Mouse (Mus musculus): Measurements from ENCODE around the gene Chst12. TPM values are rescaled to one million over a fixed set of nuclear protein-coding genes. Genes with fewer than 3 reads are reported as not detected.
A peak's percentile ranks its signal among the peaks of the same experiment; 100 is the strongest.
"Not testable (repeated sequence)": the region's sequence is repeated elsewhere in the genome, so short reads cannot be mapped to it uniquely, and the experiment has no call there.

The Chst12 gene
- 17.0 and 18.8 TPM in 2 replicates for polyA plus RNA-seq (2015; fragmentation: Nextera tagmentation; extraction: Ambion mirVana)

GRCm38 (mm10) chr5:140505208-140505780, at the start of gene Chst12:
Gene Chst12, plus strand, starts transcription at chr5:140505550.
- peak; percentile 97 for ATAC-seq
- no peaks in the 10 kb centered on the region for H3K9me3 ChIP-seq (ENCODE audit: control insufficient read depth)
- no peaks in the 10 kb centered on the region for H3K36me3 ChIP-seq (ENCODE audit: control insufficient read depth, insufficient read depth)
- WGBS, result 0% methylated on average over 38 of the region's 38 CpGs
- H3K27ac ChIP-seq (ENCODE audit: low read depth, low read length), result peak within 1 kb of the TSS; percentile 60
- no peaks in the 10 kb centered on the region for H3K27me3 ChIP-seq (replicated peaks; ENCODE audit: control insufficient read depth, insufficient read depth, low read length)
- H3K4me1 ChIP-seq (replicated peaks; ENCODE audit: control insufficient read depth, insufficient read depth, low read length), result peaks cover 8% of the 10 kb centered on the region; the same call in 1 of the 2 replicates
- H3K4me3 ChIP-seq (ENCODE audit: low read depth, low read length), result peak within 1 kb of the TSS; percentile 47
- peak; percentile 23; the same call in 1 of the 2 replicates for TF ChIP-seq CTCF (IDR thresholded peaks at IDR 0.05; ENCODE audit: low read depth)
- H3K4me2 ChIP-seq (replicated peaks; ENCODE audit: low read depth), result peak within 1 kb of the TSS; percentile 71
- peak within 1 kb of the TSS; percentile 41; the same call in 1 of the 2 replicates for H3K9ac ChIP-seq (ENCODE audit: low read depth, low read length)

- Histone ChIP-seq H3K4me1 (replicated peaks; ENCODE audit: control insufficient read depth, insufficient read depth, low read length) (no peaks in the 10 kb centered on the region), H3K27me3 (replicated peaks; ENCODE audit: control insufficient read depth, insufficient read depth, low read length) (no peaks in the 10 kb centered on the region), H3K9ac (ENCODE audit: low read depth, low read length) (no peak overlapping the region), H3K4me3 (ENCODE audit: low read depth, low read length) (no peak overlapping the region), H3K36me3 (ENCODE audit: control insufficient read depth, insufficient read depth) (no peaks in the 10 kb centered on the region), H3K4me2 (replicated peaks; ENCODE audit: low read depth) (no peak overlapping the region), H3K9me3 (ENCODE audit: control insufficient read depth) (0 out of 2 replicates have a peak, but pooled peaks cover 9% of the 10 kb centered on the region), H3K27ac (ENCODE audit: low read depth, low read length) (no peak overlapping the region)
- ATAC-seq, result no peak
- no peak for TF ChIP-seq CTCF (IDR thresholded peaks at IDR 0.05; ENCODE audit: low read depth)
- WGBS, result 80% methylated on average over 3 of the region's 3 CpGs
These were observed 43.9 kb upstream of the Chst12 start for GRCm38 (mm10) chr5:140461476-140461875.

- H3K27me3 ChIP-seq (replicated peaks; ENCODE audit: control insufficient read depth, insufficient read depth, low read length); ATAC-seq; H3K9me3 ChIP-seq (ENCODE audit: control insufficient read depth); H3K36me3 ChIP-seq (ENCODE audit: control insufficient read depth, insufficient read depth); H3K4me2 ChIP-seq (replicated peaks; ENCODE audit: low read depth); H3K27ac ChIP-seq (ENCODE audit: low read depth, low read length); H3K9ac ChIP-seq (ENCODE audit: low read depth, low read length); H3K4me3 ChIP-seq (ENCODE audit: low read depth, low read length); H3K4me1 ChIP-seq (replicated peaks; ENCODE audit: control insufficient read depth, insufficient read depth, low read length): not testable (repeated sequence)
- WGBS, result 80% methylated on average over 2 of the region's 2 CpGs
These were observed 42.2 kb upstream of the Chst12 start for GRCm38 (mm10) chr5:140463151-140463550.

GRCm38 (mm10) chr5:140464943-140465342, 40.4 kb upstream of the Chst12 start:
- ATAC-seq, result no peak
- H3K9me3 ChIP-seq (ENCODE audit: control insufficient read depth), result 0 out of 2 replicates have a peak, but pooled peaks cover 9% of the 10 kb centered on the region
- no peak overlapping the region for H3K27ac ChIP-seq (ENCODE audit: low read depth, low read length)
- no peaks in the 10 kb centered on the region for H3K36me3 ChIP-seq (ENCODE audit: control insufficient read depth, insufficient read depth)
- 82% methylated on average over 2 of the region's 2 CpGs for WGBS
- H3K4me1 ChIP-seq (replicated peaks; ENCODE audit: control insufficient read depth, insufficient read depth, low read length), result no peaks in the 10 kb centered on the region
- no peak for TF ChIP-seq CTCF (IDR thresholded peaks at IDR 0.05; ENCODE audit: low read depth)
- no peak overlapping the region for H3K4me2 ChIP-seq (replicated peaks; ENCODE audit: low read depth)
- H3K27me3 ChIP-seq (replicated peaks; ENCODE audit: control insufficient read depth, insufficient read depth, low read length), result no peaks in the 10 kb centered on the region
- no peak overlapping the region for H3K4me3 ChIP-seq (ENCODE audit: low read depth, low read length)
- H3K9ac ChIP-seq (ENCODE audit: low read depth, low read length), result no peak overlapping the region

- peak; percentile 67 for TF ChIP-seq CTCF (IDR thresholded peaks at IDR 0.05; ENCODE audit: low read depth)
- no peak overlapping the region for H3K27ac ChIP-seq (ENCODE audit: low read depth, low read length)
- no peak for ATAC-seq
- H3K9me3 ChIP-seq (ENCODE audit: control insufficient read depth), result no peaks in the 10 kb centered on the region
- 80% methylated on average over 3 of the region's 3 CpGs for WGBS
- H3K4me1 ChIP-seq (replicated peaks; ENCODE audit: control insufficient read depth, insufficient read depth, low read length), result no peaks in the 10 kb centered on the region
- no peak overlapping the region for H3K9ac ChIP-seq (ENCODE audit: low read depth, low read length)
- no peaks in the 10 kb centered on the region for H3K27me3 ChIP-seq (replicated peaks; ENCODE audit: control insufficient read depth, insufficient read depth, low read length)
- H3K4me2 ChIP-seq (replicated peaks; ENCODE audit: low read depth), result no peak overlapping the region
- no peak overlapping the region for H3K4me3 ChIP-seq (ENCODE audit: low read depth, low read length)
- no peaks in the 10 kb centered on the region for H3K36me3 ChIP-seq (ENCODE audit: control insufficient read depth, insufficient read depth)
These were observed 33.0 kb upstream of the Chst12 start for GRCm38 (mm10) chr5:140472336-140472735.

GRCm38 (mm10) chr5:140481458-140481857, 23.9 kb upstream of the Chst12 start:
- 71% methylated on average over 4 of the region's 4 CpGs for WGBS
- Histone ChIP-seq H3K27me3 (replicated peaks; ENCODE audit: control insufficient read depth, insufficient read depth, low read length) (no peaks in the 10 kb centered on the region), H3K9me3 (ENCODE audit: control insufficient read depth) (no peaks in the 10 kb centered on the region), H3K36me3 (ENCODE audit: control insufficient read depth, insufficient read depth) (no peaks in the 10 kb centered on the region), H3K27ac (ENCODE audit: low read depth, low read length) (no peak overlapping the region), H3K9ac (ENCODE audit: low read depth, low read length) (no peak overlapping the region), H3K4me2 (replicated peaks; ENCODE audit: low read depth) (no peak overlapping the region), H3K4me1 (replicated peaks; ENCODE audit: control insufficient read depth, insufficient read depth, low read length) (no peaks in the 10 kb centered on the region), H3K4me3 (ENCODE audit: low read depth, low read length) (no peak overlapping the region)
- no peak for TF ChIP-seq CTCF (IDR thresholded peaks at IDR 0.05; ENCODE audit: low read depth)
- ATAC-seq, result no peak
